Mouse (Mus musculus) gastrocnemius, postnatal 14 days (tissue): ENCODE measurements around the gene Ston1. TPM values are rescaled to one million over a fixed set of nuclear protein-coding genes. Genes with fewer than 3 reads are reported as not detected.

Source experiments
- DNase-seq: peaks from one replicate; pipeline ENCODE4 v3.0.0; 2021; ENCODE audit warnings: mixed read lengths
- intact Hi-C: fragments of 180-260 bp; cut with DNase I; formaldehyde crosslinking; loops from one replicate; pipeline ENCODE4 v1.15.1; 2025; ENCODE audit warnings: low total_unique reads
- total RNA-seq, 2 experiments: library from RNA; stranded (reverse); gene quantifications; 2 replicates each; pipeline ENCODE4 v1.2.3; 2021

The Ston1 gene
- total RNA-seq, 2 experiments from 2014 or later = 18.5 to 18.9 TPM

- intact Hi-C loops = no loop called here
- no peak for DNase-seq
Observed at GRCm38 (mm10) chr17:88615492-88616155, 18.1 kb downstream of the Ston1 start.

- intact Hi-C loops = no loop called here
- no peak for DNase-seq
Observed at GRCm38 (mm10) chr17:88620935-88621334, 23.5 kb downstream of the Ston1 start.

- intact Hi-C loops = no loop called here
- no peak for DNase-seq
Observed at GRCm38 (mm10) chr17:88621374-88621773, 23.9 kb downstream of the Ston1 start.

GRCm38 (mm10) chr17:88622711-88623110 is 25.2 kb downstream of the Ston1 start:
- intact Hi-C loops = no loop called here
- no peak for DNase-seq

- DNase-seq = no peak
- intact Hi-C loops = no loop called here
Observed at GRCm38 (mm10) chr17:88624386-88624785, 26.9 kb downstream of the Ston1 start.

GRCm38 (mm10) chr17:88625350-88625749 is 27.9 kb downstream of the Ston1 start:
- intact Hi-C loops = no loop called here
- DNase-seq = no peak

GRCm38 (mm10) chr17:88625931-88626330 is 28.4 kb downstream of the Ston1 start:
- intact Hi-C loops = no loop called here
- DNase-seq = no peak

GRCm38 (mm10) chr17:88626347-88626811 is 28.9 kb downstream of the Ston1 start:
- no peak for DNase-seq
- intact Hi-C loops = no loop called here

GRCm38 (mm10) chr17:88627150-88627549 is 29.7 kb downstream of the Ston1 start:
- DNase-seq = no peak
- intact Hi-C loops = no loop called here

GRCm38 (mm10) chr17:88628676-88629380 is 31.3 kb downstream of the Ston1 start:
- intact Hi-C loops = no loop called here

GRCm38 (mm10) chr17:88629381-88629759 is 31.9 kb downstream of the Ston1 start:
- peak; percentile 57 for DNase-seq
- intact Hi-C loops = no loop called here

More at GRCm38 (mm10) chr17:88628676-88629380, 31.3 kb downstream of the Ston1 start:
- DNase-seq = peak; percentile 67

GRCm38 (mm10) chr17:88629931-88630553 is 32.6 kb downstream of the Ston1 start:
- intact Hi-C loops = no loop called here
- peak; percentile 33 for DNase-seq

- DNase-seq = no peak
- intact Hi-C loops = no loop called here
Observed at GRCm38 (mm10) chr17:88630554-88630948, 33.1 kb downstream of the Ston1 start.

GRCm38 (mm10) chr17:88632631-88633030 is 35.1 kb downstream of the Ston1 start:
- intact Hi-C loops = no loop called here
- no peak for DNase-seq

- intact Hi-C loops = no loop called here
- no peak for DNase-seq
Observed at GRCm38 (mm10) chr17:88636076-88636475, 38.6 kb downstream of the Ston1 start.

GRCm38 (mm10) chr17:88636587-88636986 is 39.1 kb downstream of the Ston1 start:
- DNase-seq = no peak
- intact Hi-C loops = no loop called here

GRCm38 (mm10) chr17:88641012-88641411 is 43.5 kb downstream of the Ston1 start:
- DNase-seq = peak; percentile 61
- intact Hi-C loops = loop anchor here (10.0 kb wide), 1 partner anchor 86 kb away; no protein-coding TSS in a partner anchor

- no peak for DNase-seq
- intact Hi-C loops = loop anchor here (10.0 kb wide), 1 partner anchor 87 kb away; no protein-coding TSS in a partner anchor
Observed at GRCm38 (mm10) chr17:88641836-88642235, 44.4 kb downstream of the Ston1 start.

- intact Hi-C loops = loop anchor here (10.0 kb wide), 1 partner anchor 90 kb away; no protein-coding TSS in a partner anchor
- no peak for DNase-seq
Observed at GRCm38 (mm10) chr17:88644876-88645275, 47.4 kb downstream of the Ston1 start.

- DNase-seq = no peak
- intact Hi-C loops = loop anchor here (10.0 kb wide), 1 partner anchor 90 kb away; no protein-coding TSS in a partner anchor
Observed at GRCm38 (mm10) chr17:88645299-88645698, 47.8 kb downstream of the Ston1 start.
